Mouse (Mus musculus): Measurements from ENCODE around the gene Olfr653. TPM values are rescaled to one million over a fixed set of nuclear protein-coding genes. Genes with fewer than 3 reads are reported as not detected.
A peak's percentile ranks its signal among the peaks of the same experiment; 100 is the strongest.

Gene Olfr653
- polyA plus RNA-seq, 1 experiment: not detected

DNA sequence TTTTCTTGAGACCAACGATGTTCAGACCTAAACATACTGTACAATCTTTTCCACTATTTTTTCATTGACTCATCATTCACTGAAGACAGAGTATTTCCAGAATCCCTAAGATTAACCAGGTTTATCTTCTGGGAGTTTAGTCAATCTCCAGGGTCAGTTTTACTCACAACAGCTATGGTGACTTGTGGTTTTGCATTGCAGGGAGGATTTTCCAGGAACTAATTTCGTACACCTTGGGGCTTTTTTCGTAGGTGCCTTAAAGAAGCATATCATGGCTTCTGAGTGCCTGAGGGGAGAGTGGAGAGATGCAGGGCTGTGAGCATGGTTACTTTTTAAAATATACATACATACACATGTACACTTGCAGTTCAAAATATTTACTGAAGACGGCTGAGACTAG lies 9.6 kb downstream of the Olfr653 start, which contains the start of gene Olfr654:
Olfr654 (plus strand) TSS at position 301 of the 400 bp plus-strand sequence.
- H3K9ac ChIP-seq (ENCODE audit: low read depth, poor library complexity, severe bottlenecking): no peak within 1 kb of the TSS
- no peaks in the 10 kb centered on the region for H3K9me3 ChIP-seq (replicated peaks; ENCODE audit: control insufficient read depth, insufficient read depth, low read length, poor library complexity, severe bottlenecking)
- no peaks in the 10 kb centered on the region for H3K4me1 ChIP-seq (ENCODE audit: control insufficient read depth, insufficient read depth, low read length)
- H3K27ac ChIP-seq (ENCODE audit: insufficient read depth, low read length): no peak within 1 kb of the TSS
- no peak within 1 kb of the TSS for H3K4me3 ChIP-seq (ENCODE audit: low read depth, low read length)
- no peak for TF ChIP-seq CTCF (IDR thresholded peaks at IDR 0.05; ENCODE audit: low read depth, low read length)
- no peak for TF ChIP-seq EP300 (IDR thresholded peaks at IDR 0.05; ENCODE audit: insufficient read depth, low read depth, low read length)
- TF ChIP-seq POLR2A (IDR thresholded peaks at IDR 0.05; ENCODE audit: insufficient read depth, low read length): no peak
- H3K36me3 ChIP-seq (ENCODE audit: control insufficient read depth, insufficient read depth, low read length, poor library complexity, severe bottlenecking): no peaks in the 10 kb centered on the region
- no peaks in the 10 kb centered on the region for H3K27me3 ChIP-seq (ENCODE audit: control insufficient read depth, insufficient read depth, low read length, poor library complexity, severe bottlenecking)

GRCm38 (mm10) chr7:104588274-104588673 lies 11.2 kb downstream of the Olfr653 start:
- H3K27ac ChIP-seq (ENCODE audit: insufficient read depth, low read length): no peak overlapping the region
- H3K4me1 ChIP-seq (ENCODE audit: control insufficient read depth, insufficient read depth, low read length): no peaks in the 10 kb centered on the region
- no peaks in the 10 kb centered on the region for H3K27me3 ChIP-seq (ENCODE audit: control insufficient read depth, insufficient read depth, low read length, poor library complexity, severe bottlenecking)
- H3K9ac ChIP-seq (ENCODE audit: low read depth, poor library complexity, severe bottlenecking): no peak overlapping the region
- no peaks in the 10 kb centered on the region for H3K9me3 ChIP-seq (replicated peaks; ENCODE audit: control insufficient read depth, insufficient read depth, low read length, poor library complexity, severe bottlenecking)
- no peak for TF ChIP-seq POLR2A (IDR thresholded peaks at IDR 0.05; ENCODE audit: insufficient read depth, low read length)
- no peak for TF ChIP-seq EP300 (IDR thresholded peaks at IDR 0.05; ENCODE audit: insufficient read depth, low read depth, low read length)
- TF ChIP-seq CTCF (IDR thresholded peaks at IDR 0.05; ENCODE audit: low read depth, low read length): no peak
- no peaks in the 10 kb centered on the region for H3K36me3 ChIP-seq (ENCODE audit: control insufficient read depth, insufficient read depth, low read length, poor library complexity, severe bottlenecking)
- H3K4me3 ChIP-seq (ENCODE audit: low read depth, low read length): no peak overlapping the region

DNA sequence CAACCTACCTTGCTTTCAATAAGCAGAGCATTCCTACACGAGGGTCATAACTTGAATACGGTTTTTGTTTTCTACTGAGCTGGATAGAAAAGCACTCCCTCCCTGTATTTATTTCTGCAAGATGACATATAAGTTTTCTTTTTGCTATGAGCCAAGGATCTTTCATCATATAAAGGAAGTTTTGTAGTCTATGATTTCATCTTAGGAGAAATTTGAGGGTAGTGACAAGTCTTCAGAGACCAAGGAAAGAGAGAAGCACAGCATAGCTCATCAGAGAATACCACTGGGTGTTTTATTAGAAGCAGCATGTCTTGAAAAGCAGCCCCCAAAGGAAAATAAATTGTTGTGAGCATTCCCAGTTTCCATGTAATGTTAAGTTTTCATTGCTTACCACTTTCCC lies 24.6 kb downstream of the Olfr653 start, which contains the start of gene Olfr655:
Olfr655 (minus strand) TSS at position 101 of the 400 bp plus-strand sequence.
- H3K27ac ChIP-seq (ENCODE audit: insufficient read depth, low read length): no peak within 1 kb of the TSS

GRCm38 (mm10) chr7:104603173-104603572 lies 26.1 kb downstream of the Olfr653 start:
- no peaks in the 10 kb centered on the region for H3K27me3 ChIP-seq (ENCODE audit: control insufficient read depth, insufficient read depth, low read length, poor library complexity, severe bottlenecking)
- H3K4me3 ChIP-seq (ENCODE audit: low read depth, low read length): no peak overlapping the region
- no peaks in the 10 kb centered on the region for H3K4me1 ChIP-seq (ENCODE audit: control insufficient read depth, insufficient read depth, low read length)
- TF ChIP-seq POLR2A (IDR thresholded peaks at IDR 0.05; ENCODE audit: insufficient read depth, low read length) (no peak), CTCF (IDR thresholded peaks at IDR 0.05; ENCODE audit: low read depth, low read length) (peak; percentile 79)
- no peak overlapping the region for H3K9ac ChIP-seq (ENCODE audit: low read depth, poor library complexity, severe bottlenecking)
- H3K27ac ChIP-seq (ENCODE audit: insufficient read depth, low read length): no peak overlapping the region
- no peaks in the 10 kb centered on the region for H3K9me3 ChIP-seq (replicated peaks; ENCODE audit: control insufficient read depth, insufficient read depth, low read length, poor library complexity, severe bottlenecking)
- no peaks in the 10 kb centered on the region for H3K36me3 ChIP-seq (ENCODE audit: control insufficient read depth, insufficient read depth, low read length, poor library complexity, severe bottlenecking)

More for the DNA sequence above, 24.6 kb downstream of the Olfr653 start, which contains the start of gene Olfr655:
- Histone ChIP-seq H3K36me3 (ENCODE audit: control insufficient read depth, insufficient read depth, low read length, poor library complexity, severe bottlenecking) (no peaks in the 10 kb centered on the region), H3K4me3 (ENCODE audit: low read depth, low read length) (no peak within 1 kb of the TSS), H3K9me3 (replicated peaks; ENCODE audit: control insufficient read depth, insufficient read depth, low read length, poor library complexity, severe bottlenecking) (no peaks in the 10 kb centered on the region), H3K9ac (ENCODE audit: low read depth, poor library complexity, severe bottlenecking) (no peak within 1 kb of the TSS), H3K4me1 (ENCODE audit: control insufficient read depth, insufficient read depth, low read length) (no peaks in the 10 kb centered on the region), H3K27me3 (ENCODE audit: control insufficient read depth, insufficient read depth, low read length, poor library complexity, severe bottlenecking) (no peaks in the 10 kb centered on the region)
- no peak for TF ChIP-seq POLR2A (IDR thresholded peaks at IDR 0.05; ENCODE audit: insufficient read depth, low read length)
- TF ChIP-seq CTCF (IDR thresholded peaks at IDR 0.05; ENCODE audit: low read depth, low read length): no peak
- no peak for TF ChIP-seq EP300 (IDR thresholded peaks at IDR 0.05; ENCODE audit: insufficient read depth, low read depth, low read length)

- Histone ChIP-seq H3K27ac (ENCODE audit: insufficient read depth, low read length) (no peak overlapping the region), H3K27me3 (ENCODE audit: control insufficient read depth, insufficient read depth, low read length, poor library complexity, severe bottlenecking) (no peaks in the 10 kb centered on the region), H3K4me1 (ENCODE audit: control insufficient read depth, insufficient read depth, low read length) (no peaks in the 10 kb centered on the region), H3K9me3 (replicated peaks; ENCODE audit: control insufficient read depth, insufficient read depth, low read length, poor library complexity, severe bottlenecking) (no peaks in the 10 kb centered on the region), H3K36me3 (ENCODE audit: control insufficient read depth, insufficient read depth, low read length, poor library complexity, severe bottlenecking) (no peaks in the 10 kb centered on the region), H3K4me3 (ENCODE audit: low read depth, low read length) (no peak overlapping the region), H3K9ac (ENCODE audit: low read depth, poor library complexity, severe bottlenecking) (no peak overlapping the region)
- TF ChIP-seq POLR2A (IDR thresholded peaks at IDR 0.05; ENCODE audit: insufficient read depth, low read length) (no peak), CTCF (IDR thresholded peaks at IDR 0.05; ENCODE audit: low read depth, low read length) (no peak)
Observed at GRCm38 (mm10) chr7:104604727-104605126, 27.6 kb downstream of the Olfr653 start.

DNA sequence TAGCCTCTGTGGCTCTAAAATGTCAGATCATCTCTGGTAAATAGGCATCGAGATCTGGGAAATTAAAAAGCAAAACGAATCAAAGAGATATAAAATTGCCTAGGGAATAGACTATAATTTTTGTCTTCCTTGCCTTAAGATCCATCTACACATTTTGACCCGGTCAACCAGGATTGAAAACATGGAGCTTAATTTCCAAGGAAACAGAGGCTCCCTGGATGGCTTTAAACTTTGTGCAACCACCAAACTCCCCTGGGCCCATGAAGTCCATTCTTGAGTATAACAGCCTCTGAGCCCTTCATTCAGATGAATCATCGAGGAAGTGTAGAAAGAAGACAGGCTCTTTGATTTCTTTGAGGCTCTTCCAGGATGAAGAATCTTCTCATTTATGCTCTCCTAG lies 36.5 kb downstream of the Olfr653 start, which contains the start of gene Olfr656:
Olfr656 (plus strand) TSS at position 301 of the 400 bp plus-strand sequence.
- no peak within 1 kb of the TSS for H3K9ac ChIP-seq (ENCODE audit: low read depth, poor library complexity, severe bottlenecking)
- no peak for TF ChIP-seq CTCF (IDR thresholded peaks at IDR 0.05; ENCODE audit: low read depth, low read length)
- TF ChIP-seq POLR2A (IDR thresholded peaks at IDR 0.05; ENCODE audit: insufficient read depth, low read length): no peak
- no peak for TF ChIP-seq EP300 (IDR thresholded peaks at IDR 0.05; ENCODE audit: insufficient read depth, low read depth, low read length)
- no peaks in the 10 kb centered on the region for H3K9me3 ChIP-seq (replicated peaks; ENCODE audit: control insufficient read depth, insufficient read depth, low read length, poor library complexity, severe bottlenecking)
- no peak within 1 kb of the TSS for H3K27ac ChIP-seq (ENCODE audit: insufficient read depth, low read length)
- H3K36me3 ChIP-seq (ENCODE audit: control insufficient read depth, insufficient read depth, low read length, poor library complexity, severe bottlenecking): no peaks in the 10 kb centered on the region
- H3K4me3 ChIP-seq (ENCODE audit: low read depth, low read length): no peak within 1 kb of the TSS
- H3K4me1 ChIP-seq (ENCODE audit: control insufficient read depth, insufficient read depth, low read length): no peaks in the 10 kb centered on the region
- no peaks in the 10 kb centered on the region for H3K27me3 ChIP-seq (ENCODE audit: control insufficient read depth, insufficient read depth, low read length, poor library complexity, severe bottlenecking)
